Mouse (Mus musculus) G1E (cell line): Measurements from ENCODE around the gene Tcp10c. TPM values are rescaled to one million over a fixed set of nuclear protein-coding genes. Genes with fewer than 3 reads are reported as not detected.
"Not testable (repeated sequence)": the region's sequence is repeated elsewhere in the genome, so short reads cannot be mapped to it uniquely, and the experiment has no call there.

ENCODE experiments used
- ATAC-seq: 2 replicates; pipeline ENCODE4 v1.8.0; 2016; ENCODE audit warnings: mild to moderate bottlenecking; ENCODE audit not compliant: insufficient number of reproducible peaks, poor library complexity, low FRiP score, severe bottlenecking; ENCODE audit errors: extremely low read depth
- DNase-seq: peaks from one replicate; pipeline ENCODE4 v3.0.0; 2012; ENCODE audit warnings: low spot score
- H3K27me3 ChIP-seq: 2 replicates; pipeline ENCODE4 v1.6.1; 2012; ENCODE audit warnings: mild to moderate bottlenecking, low read length, inconsistent platforms; ENCODE audit not compliant: insufficient read depth
- H3K36me3 ChIP-seq: replicated peaks from 2 replicates; pipeline ENCODE3; 2012; ENCODE audit warnings: mild to moderate bottlenecking, inconsistent platforms
- H3K4me1 ChIP-seq: 2 replicates; pipeline ENCODE4 v1.6.1; 2012; ENCODE audit warnings: low read depth, low read length, inconsistent platforms, mixed read lengths; ENCODE audit not compliant: insufficient read depth
- H3K4me3 ChIP-seq: 2 replicates; pipeline ENCODE4 v1.5.1; 2012; ENCODE audit warnings: low read depth, mild to moderate bottlenecking, inconsistent platforms, low read length, moderate library complexity, mixed read lengths
- H3K9me3 ChIP-seq: replicated peaks from 2 replicates; pipeline ENCODE4 v1.6.1; 2012; ENCODE audit warnings: inconsistent platforms
- polyA plus RNA-seq: library from polyadenylated mRNA; stranded (reverse); fragments of >175 nt; gene quantifications from 2 replicates; pipeline ENCODE4 v1.2.3, GENCODE M21; 2012
- total RNA-seq, 2 experiments: library from RNA; stranded (forward) in 1 of 2; stranded (reverse) in 1 of 2; fragments of 200-1000 nt in 1 of 2; fragments of >200 nt in 1 of 2; fragmentation: Nextera tagmentation in 1 of 2; gene quantifications; 2 replicates each; pipeline ENCODE4 v1.2.3; 2014 to 2017

Tcp10c gene
- total and polyA plus RNA-seq, 3 experiments, result not detected

DNA sequence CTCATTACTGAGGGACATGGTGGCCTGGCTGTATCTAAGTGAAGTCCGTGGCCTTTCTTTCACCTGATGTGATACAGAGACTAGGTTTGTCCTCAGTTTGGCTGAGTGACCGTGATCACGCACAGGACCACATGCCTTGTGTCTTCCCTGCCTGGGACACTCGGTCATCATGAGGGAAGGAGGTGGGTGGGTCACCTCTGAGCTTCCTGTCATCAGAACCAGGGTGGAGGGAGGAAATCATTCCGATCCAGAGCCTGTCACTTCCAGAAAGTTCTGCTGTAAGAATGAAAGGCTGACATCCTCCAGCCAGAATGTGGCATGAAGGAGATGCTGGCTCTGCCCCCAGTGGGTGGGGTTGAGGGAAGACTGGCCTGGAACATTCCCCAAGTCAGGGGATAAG, 45.6 kb downstream of the Tcp10c start:
- not testable (repeated sequence) for H3K9me3 ChIP-seq, H3K27me3 ChIP-seq, ATAC-seq, DNase-seq, H3K36me3 ChIP-seq, H3K4me1 ChIP-seq, H3K4me3 ChIP-seq

DNA sequence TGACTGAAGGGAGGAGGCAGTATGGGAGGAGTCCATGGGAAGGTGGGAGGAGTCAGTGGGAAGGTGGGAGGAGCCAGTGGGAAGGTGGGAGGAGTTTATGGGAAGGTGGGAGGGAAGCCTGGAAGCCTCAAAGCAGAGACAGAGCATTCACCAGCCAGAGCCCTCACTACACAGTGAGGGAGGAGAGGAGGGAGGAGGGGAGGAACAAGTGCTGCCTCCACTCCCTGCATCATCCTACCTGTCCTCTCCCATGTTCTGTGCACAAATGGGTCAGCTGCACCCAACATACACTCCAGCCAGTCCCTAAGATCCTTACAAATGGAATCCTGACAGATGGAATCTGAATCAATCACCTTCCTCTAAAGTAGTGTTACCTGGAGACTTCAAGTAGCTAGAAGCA, 47.7 kb downstream of the Tcp10c start:
- H3K4me1 ChIP-seq, H3K4me3 ChIP-seq, H3K27me3 ChIP-seq, DNase-seq, H3K9me3 ChIP-seq, ATAC-seq, H3K36me3 ChIP-seq: not testable (repeated sequence)

DNA sequence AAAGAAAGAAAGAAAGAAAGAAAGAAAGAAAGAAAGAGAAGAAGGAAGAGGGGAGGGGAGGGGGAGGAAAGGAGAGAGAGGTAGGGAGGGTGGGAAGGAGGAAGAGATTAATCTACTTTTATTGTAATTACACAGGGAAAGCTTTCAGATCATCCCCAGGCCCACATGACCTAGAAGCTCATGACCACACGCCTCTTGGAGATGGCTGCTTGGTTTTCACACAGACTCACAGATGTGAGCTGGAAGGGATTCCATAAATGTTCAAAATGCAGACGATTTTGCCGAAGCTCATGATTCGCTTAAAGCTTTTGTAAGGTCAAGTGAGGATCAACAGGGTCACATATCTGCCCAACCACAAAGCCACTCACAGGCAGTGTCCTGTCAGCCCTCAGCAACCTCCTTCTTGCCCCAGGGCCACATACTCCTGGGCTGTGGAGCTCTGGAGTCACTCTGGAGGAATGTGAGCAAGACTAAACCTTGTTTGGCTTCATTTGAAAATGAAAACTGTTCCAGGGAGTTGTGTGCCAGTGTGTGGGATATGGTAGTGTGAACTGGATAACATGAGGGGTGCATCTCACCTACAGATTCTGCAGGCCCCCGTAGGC, 49.3 kb downstream of the Tcp10c start:
- not testable (repeated sequence) for H3K9me3 ChIP-seq, H3K4me3 ChIP-seq, ATAC-seq, H3K27me3 ChIP-seq, H3K4me1 ChIP-seq, H3K36me3 ChIP-seq, DNase-seq

GRCm38 (mm10) chr17:13406023-13406422, 51.7 kb downstream of the Tcp10c start:
- H3K27me3 ChIP-seq, DNase-seq, ATAC-seq, H3K36me3 ChIP-seq, H3K9me3 ChIP-seq, H3K4me3 ChIP-seq, H3K4me1 ChIP-seq: not testable (repeated sequence)

DNA sequence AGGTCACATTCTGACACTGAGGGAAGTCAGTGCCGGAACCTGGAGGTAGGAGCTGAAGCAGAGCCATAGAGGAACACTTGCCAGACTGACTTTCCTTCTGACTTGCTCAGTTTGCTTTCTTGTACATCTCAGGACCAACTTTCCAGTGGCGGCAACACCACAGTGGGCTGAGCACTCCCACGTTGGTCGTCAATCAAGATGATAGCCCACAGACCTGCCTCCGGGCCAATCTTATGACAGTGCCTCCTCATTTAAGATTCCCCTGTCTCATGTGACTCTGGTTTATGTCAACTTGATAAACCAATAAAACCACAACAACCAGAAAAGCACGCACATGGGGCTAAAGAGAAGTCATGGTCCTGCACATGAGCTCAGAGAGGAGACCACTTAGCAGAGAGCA, 52.3 kb downstream of the Tcp10c start:
- not testable (repeated sequence) for H3K36me3 ChIP-seq, H3K4me3 ChIP-seq, H3K4me1 ChIP-seq, H3K9me3 ChIP-seq, ATAC-seq, H3K27me3 ChIP-seq, DNase-seq

- not testable (repeated sequence) for ATAC-seq, H3K4me3 ChIP-seq, H3K9me3 ChIP-seq
These were observed 53.4 kb downstream of the Tcp10c start for GRCm38 (mm10) chr17:13407621-13408256.

GRCm38 (mm10) chr17:13408257-13408633, 53.9 kb downstream of the Tcp10c start:
- not testable (repeated sequence) for H3K9me3 ChIP-seq, H3K4me1 ChIP-seq, H3K4me3 ChIP-seq, H3K27me3 ChIP-seq, ATAC-seq, DNase-seq, H3K36me3 ChIP-seq

More at GRCm38 (mm10) chr17:13407621-13408256, 53.4 kb downstream of the Tcp10c start:
- H3K27me3 ChIP-seq, DNase-seq, H3K36me3 ChIP-seq, H3K4me1 ChIP-seq: not testable (repeated sequence)

- DNase-seq, ATAC-seq, H3K27me3 ChIP-seq, H3K4me1 ChIP-seq, H3K36me3 ChIP-seq, H3K9me3 ChIP-seq, H3K4me3 ChIP-seq: not testable (repeated sequence)
These were observed 66.7 kb downstream of the Tcp10c start for GRCm38 (mm10) chr17:13421022-13421591.

DNA sequence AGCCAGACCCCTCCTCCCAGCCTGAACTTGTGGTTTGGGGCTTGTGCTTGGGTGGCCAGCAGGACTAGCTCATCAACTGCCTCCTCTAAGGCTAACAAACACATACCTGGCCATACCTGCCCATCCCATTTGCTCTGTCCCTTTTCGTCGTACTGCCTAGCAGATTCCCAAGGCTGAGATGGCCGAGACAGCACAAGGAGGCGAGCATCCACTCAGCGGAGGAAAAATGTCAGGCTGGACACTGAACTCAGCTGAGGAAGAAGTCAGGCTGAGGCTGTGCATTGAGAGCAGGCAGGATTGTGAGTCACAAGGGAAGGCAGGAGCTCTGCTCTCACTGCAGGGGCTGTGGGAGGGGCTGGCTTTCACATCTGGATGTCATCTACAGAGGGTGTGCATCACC, 68.3 kb downstream of the Tcp10c start:
- not testable (repeated sequence) for H3K9me3 ChIP-seq, DNase-seq, H3K27me3 ChIP-seq, H3K4me1 ChIP-seq, H3K36me3 ChIP-seq, ATAC-seq, H3K4me3 ChIP-seq

GRCm38 (mm10) chr17:13423373-13424024, 69.1 kb downstream of the Tcp10c start:
- H3K36me3 ChIP-seq, H3K4me1 ChIP-seq, ATAC-seq, H3K27me3 ChIP-seq, H3K4me3 ChIP-seq, DNase-seq, H3K9me3 ChIP-seq: not testable (repeated sequence)

GRCm38 (mm10) chr17:13424321-13424720, 69.9 kb downstream of the Tcp10c start:
- H3K9me3 ChIP-seq, H3K27me3 ChIP-seq, H3K36me3 ChIP-seq, H3K4me3 ChIP-seq, ATAC-seq, H3K4me1 ChIP-seq, DNase-seq: not testable (repeated sequence)

DNA sequence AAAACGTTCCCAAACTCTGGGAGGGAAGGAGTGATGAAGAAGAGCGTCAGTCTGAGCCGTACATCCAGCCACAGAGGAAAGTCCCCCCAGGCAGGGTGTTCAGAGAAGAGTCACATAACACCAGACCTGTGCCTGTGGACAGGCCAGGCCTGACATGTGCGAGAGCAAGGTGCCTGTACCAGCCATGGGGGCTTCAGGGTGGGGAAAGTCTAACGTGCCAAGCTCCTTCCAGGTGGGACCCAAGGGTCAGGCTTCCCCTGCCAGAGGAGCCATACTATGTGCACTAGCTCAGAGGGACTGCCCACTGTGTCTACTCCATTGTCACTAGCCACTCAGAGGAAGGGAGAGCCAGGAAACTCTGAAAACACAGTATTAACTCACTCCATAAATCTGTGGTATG, 71.3 kb downstream of the Tcp10c start:
- not testable (repeated sequence) for H3K4me1 ChIP-seq, ATAC-seq, H3K27me3 ChIP-seq, DNase-seq, H3K4me3 ChIP-seq, H3K9me3 ChIP-seq, H3K36me3 ChIP-seq
